ENCODE assay signal across 11 mouse cellular contexts in the genomic region with DNA sequence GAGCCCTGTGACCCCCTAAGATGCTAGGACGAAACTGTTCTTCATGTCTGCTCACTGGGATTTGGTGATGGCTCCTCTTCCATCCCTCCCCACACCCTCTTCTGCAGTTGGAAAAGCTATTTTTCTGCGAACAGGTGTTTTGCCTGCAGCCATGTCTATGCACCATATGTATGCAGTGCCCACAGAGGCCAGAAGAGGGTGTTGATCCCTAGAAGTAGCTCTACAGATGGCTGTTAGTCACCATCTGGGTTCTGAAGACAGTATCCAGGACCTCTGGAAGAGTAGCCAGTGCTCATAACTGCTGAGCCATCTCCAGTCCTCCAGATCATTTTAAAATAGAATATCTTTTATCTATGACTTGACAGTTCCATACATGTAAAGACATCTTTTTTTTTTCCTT. TPM values are rescaled to one million over a fixed set of nuclear protein-coding genes. Genes with fewer than 3 reads are reported as not detected.
DNase-seq lines count a peak whose midpoint lies in the region; ATAC-seq and TF ChIP-seq lines count a peak whose summit lies in the region.
"Had no signal": no experiment of that assay in that cellular context is flagged by ENCODE, and none has a peak within 500 bp of the region (broad histone marks: within the 10 kb centered on the region; RNA-seq: fewer than 3 reads in every experiment).

No protein-coding gene starts in this region.

- no peak overlapping the region for H3K27ac ChIP-seq in heart, adult 2 months
- no peak overlapping the region for H3K27ac ChIP-seq in forebrain, embryonic 10.5 days
- H3K27ac ChIP-seq: macrophage; neural tube, embryonic 15.5 days had no signal

- TF ChIP-seq POLR2A in heart, adult 2 months (IDR thresholded peaks at IDR 0.05; ENCODE audit: insufficient read depth, low read depth, low read length), result no peak

- no peaks in the 10 kb centered on the region for H3K27me3 ChIP-seq in heart, adult 2 months (ENCODE audit: control insufficient read depth, insufficient read depth, low read length)
- no peaks in the 10 kb centered on the region for H3K27me3 ChIP-seq in forebrain, embryonic 10.5 days (ENCODE audit: poor library complexity, severe bottlenecking)
- H3K27me3 ChIP-seq: neural tube, embryonic 15.5 days had no signal

- no peak overlapping the region for H3K4me3 ChIP-seq in heart, adult 2 months
- H3K4me3 ChIP-seq in forebrain, embryonic 10.5 days, result no peak overlapping the region
- H3K4me3 ChIP-seq: neural tube, embryonic 15.5 days had no signal

- H3K9me3 ChIP-seq in forebrain, embryonic 10.5 days, result no peaks in the 10 kb centered on the region
- H3K9me3 ChIP-seq: neural tube, embryonic 15.5 days had no signal

- no peak overlapping the region for H3K9ac ChIP-seq in heart, adult 2 months (ENCODE audit: low read depth, low read length)
- H3K9ac ChIP-seq: neural tube, embryonic 15.5 days had no signal

- peak; percentile 53 for TF ChIP-seq CTCF in heart, adult 2 months (IDR thresholded peaks at IDR 0.05)

- peaks cover 4% of the 10 kb centered on the region for H3K4me1 ChIP-seq in heart, adult 2 months (ENCODE audit: control insufficient read depth, insufficient read depth, low read length)
- no peaks in the 10 kb centered on the region for H3K4me1 ChIP-seq in forebrain, embryonic 10.5 days
- H3K4me1 ChIP-seq: neural tube, embryonic 15.5 days had no signal

- 0 out of 2 replicates have a peak, but pooled peaks have one; percentile 39 for ATAC-seq in common myeloid progenitor, adult 5-6 weeks (replicated peaks; ENCODE audit: low read depth, poor library complexity, severe bottlenecking)

- no peak for TF ChIP-seq EP300 in heart, adult 2 months (IDR thresholded peaks at IDR 0.05; ENCODE audit: insufficient read depth, low read depth, low read length)

- WGBS in heart, adult 2 months, result 92% methylated on average over 2 of the region's 2 CpGs
- 79% methylated on average over 2 of the region's 2 CpGs for WGBS in forebrain, embryonic 10.5 days

- no peaks in the 10 kb centered on the region for H3K36me3 ChIP-seq in heart, adult 2 months (ENCODE audit: control insufficient read depth, insufficient read depth, low read length)
- no peaks in the 10 kb centered on the region for H3K36me3 ChIP-seq in forebrain, embryonic 10.5 days (replicated peaks)
- H3K36me3 ChIP-seq: neural tube, embryonic 15.5 days had no signal

- DNase-seq in heart, adult 2 months, result no peak
- no peak for DNase-seq in heart, adult 18-20 months
- peak; percentile 24 for DNase-seq in right cerebral cortex, postnatal 14 days
- no peak for DNase-seq in right cerebral cortex, postnatal 10 days (ENCODE audit: low spot score in 2 of 2)
- peak; percentile 29 for DNase-seq in thymus, postnatal 25 days
- DNase-seq in forebrain, embryonic 10.5 days (ENCODE audit: extremely low spot score, low spot score), result no peak
- no peak for DNase-seq in heart, postnatal 14 days
- DNase-seq: cerebellum, adult 9-10 months had no signal

- intact Hi-C loops in heart, adult 2 months (cut with DNase I), result no loop called here
- intact Hi-C loops in heart, postnatal 14 days (cut with DNase I), result no loop called here

- no peaks in the 10 kb centered on the region for H3K79me2 ChIP-seq in heart, adult 2 months (replicated peaks; ENCODE audit: control insufficient read depth, insufficient read depth, low read length)

RNA-seq across cellular contexts. Expression of a gene that starts 20.2 kb away (rescaled TPM):
- total RNA-seq in heart, adult 2 months (2021), result 1 to 10 TPM in 1 of 2 experiments, under 1 TPM in 1; 0.50 to 1.3 TPM
- 0.98 and 1.3 TPM in 2 replicates for polyA plus RNA-seq in heart, adult 2 months (2012; rRNA removed)
- under 1 TPM; 0.37 to 0.80 TPM for total RNA-seq in heart, adult 18-20 months (2021)
- total RNA-seq in common myeloid progenitor, adult 5-6 weeks (2017), result not detected in 2 replicates
- 0.06 TPM in 1 of 2 replicates, not detected in the other for polyA plus RNA-seq in forebrain, embryonic 10.5 days (2016; fragmentation: Nextera tagmentation; extraction: Ambion mirVana)
- 1 to 10 TPM; 1.0 to 2.0 TPM for total RNA-seq in heart, postnatal 14 days (2021)
- polyA plus RNA-seq: macrophage had no signal

Comparison
In these comparisons a context has a peak if more than half of its experiments do, and no peak if none do; other contexts are left out.
1. DNase-seq: peak in right cerebral cortex, postnatal 14 days (single experiment) and thymus, postnatal 25 days (single experiment); none in heart, adult 2 months (0 of 2), heart, adult 18-20 months (0 of 2), right cerebral cortex, postnatal 10 days (0 of 2), forebrain, embryonic 10.5 days (single experiment) and heart, postnatal 14 days (0 of 2).